Mouse (Mus musculus) mouse embryonic stem cell (cell line): Measurements from ENCODE around the gene Aqp6.

Source experiments
- in situ Hi-C, 2 experiments: fragments of 300-500 bp; cut with MboI; formaldehyde crosslinking; loops; 1 replicate in 1 of 2; 3 replicates in 1 of 2; pipeline ENCODE4 v1.14.3; 2019 to 2020; ENCODE audit warnings: low sequenced_read_pairs in 2 of 2, low pct_unique_long_range_greater_than_20kb in 1 of 2, mixed read lengths in 1 of 2; ENCODE audit not compliant: unreplicated experiment in 1 of 2

Gene Aqp6

GRCm38 (mm10) chr15:99600986-99601822, at the start of gene Aqp6:
Gene Aqp6, plus strand, starts transcription at chr15:99601400.
- in situ Hi-C loops: no loop called here

DNA sequence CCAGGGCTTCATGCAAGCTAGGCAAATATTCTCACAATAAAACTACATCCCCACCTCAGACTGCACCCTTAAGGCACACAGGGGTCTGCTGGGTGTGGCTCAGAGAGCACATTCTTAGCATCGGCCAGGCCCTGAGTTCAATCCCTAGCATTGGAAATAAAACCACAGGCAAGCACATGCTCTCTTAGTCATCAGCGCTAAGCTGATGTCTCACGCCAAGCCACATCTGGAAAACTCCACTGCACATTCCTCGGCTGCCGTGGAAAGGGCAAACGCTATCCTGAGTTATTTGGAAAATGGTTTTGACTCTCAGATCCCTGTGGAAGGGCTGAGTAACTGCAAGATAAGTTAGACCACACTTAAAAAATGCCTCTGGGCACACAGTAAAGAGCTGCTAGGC, 47.4 kb upstream of the Aqp6 start:
- in situ Hi-C loops: no loop called here

GRCm38 (mm10) chr15:99558947-99559346, 42.3 kb upstream of the Aqp6 start:
- in situ Hi-C loops: no loop called here

DNA sequence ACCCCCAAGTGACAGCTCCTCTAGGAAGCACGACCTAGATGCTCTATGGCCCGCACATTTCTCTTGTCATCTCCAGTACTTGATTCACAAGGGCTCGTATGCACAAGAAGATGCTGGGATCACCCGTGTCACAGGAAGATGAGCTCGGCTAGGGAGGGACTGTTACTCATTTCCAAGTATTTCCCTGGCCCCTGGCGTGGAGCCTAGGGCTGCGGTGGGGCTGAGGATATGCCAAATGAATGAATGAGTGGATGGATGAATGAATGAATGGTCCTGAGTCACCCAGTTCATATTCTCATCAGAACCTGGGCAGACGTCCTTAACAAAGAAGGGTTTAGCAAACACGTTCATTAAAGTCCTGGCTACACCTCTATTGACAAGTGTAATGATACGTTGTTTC, 41.0 kb upstream of the Aqp6 start:
- in situ Hi-C loops: no loop called here

GRCm38 (mm10) chr15:99567371-99567770, 33.8 kb upstream of the Aqp6 start:
- in situ Hi-C loops: no loop called here

DNA sequence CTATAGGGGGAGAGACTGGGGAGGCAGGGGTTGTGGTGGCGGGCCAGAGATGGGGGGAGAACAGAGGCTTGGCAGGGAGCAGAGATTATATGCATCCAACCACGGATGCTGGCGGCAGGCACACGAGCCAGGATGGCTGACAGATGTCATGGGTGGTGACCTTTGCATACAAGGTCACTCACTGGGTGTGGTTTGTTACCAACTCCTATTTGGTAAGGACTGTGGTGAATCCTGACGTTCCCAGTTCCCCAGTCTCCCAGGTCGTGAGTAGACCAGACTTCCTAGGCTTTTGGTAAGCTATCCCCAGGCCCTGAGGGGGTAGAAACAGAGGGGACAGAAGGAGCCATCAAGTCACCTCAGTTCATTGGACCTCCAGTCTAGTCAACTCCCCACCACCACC, 32.5 kb upstream of the Aqp6 start:
- in situ Hi-C loops: no loop called here

- in situ Hi-C loops: no loop called here
These were observed 32.1 kb upstream of the Aqp6 start for GRCm38 (mm10) chr15:99569123-99569522.

DNA sequence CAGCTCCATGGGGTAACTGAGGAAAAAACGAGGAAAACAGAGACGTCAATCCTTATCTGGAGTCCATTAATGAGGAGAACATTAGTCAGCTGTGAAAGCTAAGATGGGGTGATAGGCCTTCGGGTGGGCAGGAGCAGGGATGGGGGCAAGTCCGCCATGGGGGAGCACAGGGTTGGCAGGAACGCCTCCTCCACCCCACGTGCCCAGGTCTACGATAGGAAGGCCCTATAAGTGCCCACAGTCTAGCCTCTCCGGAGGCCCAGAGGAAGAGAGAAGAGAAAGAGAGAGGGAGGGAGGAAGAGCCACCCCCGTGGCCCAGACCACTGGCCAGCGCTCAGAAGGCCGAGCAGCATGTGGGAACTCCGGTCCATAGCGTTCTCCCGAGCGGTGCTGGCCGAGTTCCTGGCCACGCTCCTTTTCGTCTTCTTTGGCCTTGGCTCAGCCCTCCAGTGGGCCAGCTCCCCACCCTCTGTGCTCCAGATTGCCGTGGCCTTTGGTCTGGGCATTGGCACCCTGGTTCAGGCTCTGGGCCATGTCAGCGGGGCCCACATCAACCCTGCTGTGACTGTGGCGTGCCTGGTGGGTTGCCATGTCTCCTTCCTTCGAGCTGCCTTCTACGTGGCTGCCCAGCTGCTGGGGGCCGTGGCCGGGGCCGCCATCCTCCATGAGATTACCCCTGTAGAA, 22.3 kb upstream of the Aqp6 start, which contains the start of gene Aqp2:
Aqp2 (plus strand) TSS at position 254 of the 684 bp plus-strand sequence.
- in situ Hi-C loops: no loop called here

GRCm38 (mm10) chr15:99583463-99584344, 17.5 kb upstream of the Aqp6 start:
- in situ Hi-C loops: no loop called here

DNA sequence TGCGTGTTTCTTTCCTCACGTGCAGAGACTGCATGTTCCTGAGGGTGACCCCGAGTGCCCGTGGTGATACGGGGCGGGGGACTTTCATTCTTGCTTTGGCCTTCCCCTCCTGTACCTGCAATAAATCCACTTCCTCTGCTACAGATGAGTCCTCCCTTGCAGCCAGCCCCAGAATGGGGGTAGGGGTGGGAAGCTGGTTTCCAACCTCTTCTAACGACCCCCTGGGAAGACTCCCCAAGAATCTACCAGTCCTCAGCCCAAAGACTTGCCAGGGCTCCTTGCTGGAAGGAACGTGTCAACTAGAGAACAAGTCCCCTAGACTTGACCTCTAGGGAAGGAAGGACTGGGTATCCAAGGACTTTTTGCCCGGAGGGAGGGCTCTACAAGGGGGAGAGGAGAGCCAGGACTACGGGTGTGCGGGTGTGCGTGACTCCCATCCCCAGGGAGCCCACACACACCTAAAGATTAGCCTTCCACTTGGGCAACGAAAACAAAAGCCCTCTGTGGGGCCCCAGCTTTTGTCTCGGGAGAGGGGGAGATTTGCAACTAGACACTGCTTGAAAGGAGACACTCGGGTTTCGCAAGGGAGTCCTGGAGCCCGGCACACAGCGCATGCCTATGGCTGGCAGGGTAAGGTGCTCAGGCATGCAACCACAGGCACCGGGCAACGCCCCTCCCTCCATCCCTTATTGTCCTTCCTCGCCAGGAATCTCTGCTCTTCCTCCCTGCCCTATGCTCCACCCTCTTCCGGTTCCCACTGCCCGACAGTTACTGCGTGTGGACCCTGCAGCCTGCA, 16.6 kb upstream of the Aqp6 start:
- in situ Hi-C loops: no loop called here

- in situ Hi-C loops: no loop called here
These were observed 15.5 kb upstream of the Aqp6 start for GRCm38 (mm10) chr15:99585741-99586140.

- in situ Hi-C loops: no loop called here
These were observed 14.7 kb upstream of the Aqp6 start for GRCm38 (mm10) chr15:99586525-99586924.

GRCm38 (mm10) chr15:99589237-99589636, 12.0 kb upstream of the Aqp6 start:
- in situ Hi-C loops: no loop called here

- in situ Hi-C loops: loop anchor here (5.0 to 10.0 kb wide), 2 partner anchors 78 to 325 kb away; no protein-coding TSS in a partner anchor
These were observed 11.5 kb upstream of the Aqp6 start for GRCm38 (mm10) chr15:99589704-99590103.

GRCm38 (mm10) chr15:99590429-99591084, 10.6 kb upstream of the Aqp6 start, which contains the start of gene Aqp5:
Gene Aqp5, plus strand, starts transcription at chr15:99590782.
- in situ Hi-C loops: loop anchor here (5.0 to 10.0 kb wide), 2 partner anchors 77 to 324 kb away; no protein-coding TSS in a partner anchor

DNA sequence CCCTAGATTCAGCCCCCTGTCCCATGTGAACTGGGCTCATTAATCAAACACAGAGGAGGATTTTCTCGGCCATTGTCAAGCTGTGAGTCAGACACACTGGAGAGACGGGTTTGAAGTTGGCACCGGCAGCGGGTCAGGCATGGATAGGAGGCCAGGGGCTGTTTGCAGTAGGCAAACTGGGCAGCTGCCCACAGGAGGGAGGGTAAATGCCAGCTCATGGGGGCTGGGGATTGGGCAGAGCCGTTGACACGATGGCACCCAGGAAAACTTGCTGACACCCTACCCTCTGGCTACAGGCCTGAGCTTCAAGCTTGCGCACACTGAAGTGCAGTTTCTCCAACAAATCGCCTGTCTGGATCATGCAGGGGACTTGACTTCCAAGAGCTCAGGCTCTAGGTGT, 9.0 kb upstream of the Aqp6 start:
- in situ Hi-C loops: loop anchor here (5.0 to 10.0 kb wide), 2 partner anchors 75 to 323 kb away; no protein-coding TSS in a partner anchor

DNA sequence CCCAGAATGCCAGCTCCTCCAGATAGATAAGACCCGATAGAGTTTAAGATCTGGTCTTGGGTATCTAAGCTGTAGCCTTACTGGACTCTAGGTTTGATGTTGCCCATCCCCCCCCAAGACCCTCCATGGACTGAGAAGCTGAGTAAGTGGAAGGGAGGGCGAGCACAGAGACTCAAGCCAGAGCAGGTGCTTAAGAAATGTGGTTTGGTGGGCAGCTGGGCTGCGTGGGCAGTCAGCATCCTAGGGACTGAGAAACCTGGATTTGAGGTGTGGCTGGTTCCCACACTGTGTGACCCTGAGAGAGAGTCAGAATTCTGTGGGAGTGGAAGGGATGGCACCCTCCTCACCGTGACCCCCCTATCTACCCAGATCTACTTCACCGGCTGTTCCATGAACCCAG, 8.3 kb upstream of the Aqp6 start:
- in situ Hi-C loops: loop anchor here (5.0 to 10.0 kb wide), 2 partner anchors 74 to 322 kb away; no protein-coding TSS in a partner anchor
